Mouse (Mus musculus) heart, adult 18-20 months (tissue): ENCODE measurements at regions not wholly inside any gene's neighbourhood (a gene's known extent, or its start where the extent isn't known, plus 50 kb on each side); places are given as distances from the start of the nearest gene placed in this dataset.
"Not testable (repeated sequence)": the region's sequence is repeated elsewhere in the genome, so short reads cannot be mapped to it uniquely, and the experiment has no call there.

Experiments
- DNase-seq, 2 experiments: peaks; one replicate each; pipeline ENCODE4 v3.0.0; 2021 to 2022; ENCODE audit warnings: mixed read lengths in 1 of 2

DNA sequence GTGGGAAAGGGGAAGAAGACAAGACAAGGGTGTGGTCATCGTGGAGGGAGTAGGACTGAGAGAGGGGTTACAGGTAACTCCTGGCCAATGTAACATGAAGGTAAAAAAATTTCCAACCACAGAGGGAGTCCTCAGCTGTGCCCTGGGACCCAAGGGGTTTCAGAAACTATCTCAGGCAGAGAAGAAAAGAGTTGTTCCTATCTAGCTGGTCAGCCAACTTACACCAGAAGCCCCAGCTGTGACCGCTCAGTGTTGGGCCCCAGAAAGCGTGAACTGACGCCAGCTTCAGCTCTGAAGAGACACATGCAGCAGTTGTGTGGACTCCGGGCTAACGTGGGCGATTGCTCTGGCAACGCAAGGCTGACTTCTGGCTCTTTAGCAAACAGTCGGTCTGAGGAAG, 52.2 kb downstream of the Rhob start:
- peak in 1 of 2 experiments; percentile 72 for DNase-seq

- DNase-seq: no peak
These were observed 52.8 kb downstream of the Rhob start for GRCm38 (mm10) chr12:8447025-8447424.

GRCm38 (mm10) chr12:8444975-8445853, 54.6 kb downstream of the Rhob start:
- DNase-seq: peak; percentile 90 to 95

DNA sequence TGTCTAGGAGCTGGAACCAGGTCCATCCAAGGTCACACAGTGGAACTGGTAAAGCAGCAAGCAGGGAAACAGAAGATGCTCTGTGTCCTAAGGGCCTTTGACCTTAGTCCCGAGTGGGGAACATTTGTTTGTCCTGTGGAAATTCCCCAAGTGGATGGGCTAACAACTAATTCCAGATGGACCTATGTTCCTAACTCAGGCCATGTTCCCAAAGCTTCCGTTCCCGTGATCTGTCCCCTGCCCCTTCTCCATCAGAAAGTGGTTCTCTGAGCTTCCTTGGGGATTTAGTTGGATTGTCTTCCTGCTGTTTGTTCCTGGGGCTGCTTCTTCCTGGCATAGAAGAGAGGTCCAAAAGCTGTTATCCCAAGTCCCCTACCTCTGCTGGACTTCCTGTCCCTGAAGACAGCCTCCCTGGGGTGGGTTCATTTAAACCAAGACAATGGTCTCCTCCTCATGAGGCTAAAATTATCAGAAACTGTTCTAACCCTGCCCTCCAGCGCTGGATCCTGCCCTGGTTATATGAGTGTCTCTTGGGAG, 55.8 kb downstream of the Rhob start:
- DNase-seq: peak; percentile 78 to 91

DNA sequence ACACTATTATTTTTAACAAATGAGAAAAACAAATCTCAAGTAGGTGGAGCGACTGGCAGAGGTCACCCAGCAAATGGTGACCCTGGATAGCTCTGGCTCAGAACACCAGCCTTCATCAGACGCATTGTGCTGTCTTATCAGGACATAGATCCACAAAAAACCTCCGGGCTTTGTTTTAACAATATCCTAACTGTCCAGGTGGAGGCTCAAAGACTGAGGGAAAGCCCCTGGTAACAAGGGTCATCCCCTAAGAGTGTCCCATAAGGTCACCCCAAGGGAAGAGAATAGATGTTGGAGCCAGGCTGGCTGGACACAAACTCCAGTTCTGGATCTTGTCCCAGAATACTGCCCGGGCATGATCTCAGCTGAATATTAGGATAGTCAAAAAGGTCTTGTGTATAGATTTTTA, 56.6 kb downstream of the Rhob start:
- peak; percentile 82 to 88 for DNase-seq

- DNase-seq: no peak
These were observed 58.5 kb downstream of the Rhob start for GRCm38 (mm10) chr12:8441275-8441674.

- DNase-seq: no peak
These were observed 59.4 kb downstream of the Rhob start for GRCm38 (mm10) chr12:8440373-8440772.

DNA sequence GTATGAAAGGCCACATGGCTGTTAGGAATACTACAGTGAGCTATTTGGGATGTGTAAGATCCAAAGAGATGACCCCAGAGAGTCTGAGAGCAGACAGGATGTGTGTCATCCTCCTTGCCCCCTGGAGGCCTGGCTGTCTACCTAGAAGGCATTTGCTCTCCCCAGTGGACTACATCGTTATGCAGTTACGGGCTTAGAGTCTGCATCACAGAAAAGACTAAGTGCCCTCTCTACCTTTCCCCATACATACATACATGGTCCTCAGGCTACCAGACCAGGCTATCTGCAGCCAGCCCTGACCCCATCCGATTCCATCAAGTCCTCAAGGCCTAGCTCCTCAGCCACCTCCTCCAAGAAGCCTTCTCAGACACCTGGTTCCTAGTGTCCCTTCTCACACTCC, 59.9 kb downstream of the Rhob start:
- DNase-seq: no peak

DNA sequence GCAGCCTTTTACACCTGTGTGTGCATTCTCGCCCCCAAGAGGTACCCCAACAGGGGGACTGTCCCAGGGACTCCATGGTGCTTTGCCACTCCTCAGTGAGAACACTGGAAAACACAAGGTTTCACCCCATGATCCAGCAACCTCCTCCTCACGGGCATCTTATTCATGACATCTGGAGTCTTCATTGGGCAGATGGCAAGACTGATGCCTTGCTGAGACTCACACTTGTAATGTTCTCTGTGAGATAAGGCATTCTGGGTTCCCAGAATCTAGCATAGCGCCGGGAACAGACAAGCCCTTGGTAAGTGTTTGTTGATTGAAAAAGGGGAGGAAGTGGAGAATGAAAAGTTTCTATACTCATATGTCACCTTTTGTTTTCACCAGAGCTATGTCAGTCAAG, 60.3 kb downstream of the Rhob start:
- DNase-seq: no peak

- DNase-seq: peak in 1 of 2 experiments; percentile 40
These were observed 61.2 kb downstream of the Rhob start for GRCm38 (mm10) chr12:8438638-8439037.

GRCm38 (mm10) chr12:8436976-8437580, 62.7 kb downstream of the Rhob start:
- no peak for DNase-seq

DNA sequence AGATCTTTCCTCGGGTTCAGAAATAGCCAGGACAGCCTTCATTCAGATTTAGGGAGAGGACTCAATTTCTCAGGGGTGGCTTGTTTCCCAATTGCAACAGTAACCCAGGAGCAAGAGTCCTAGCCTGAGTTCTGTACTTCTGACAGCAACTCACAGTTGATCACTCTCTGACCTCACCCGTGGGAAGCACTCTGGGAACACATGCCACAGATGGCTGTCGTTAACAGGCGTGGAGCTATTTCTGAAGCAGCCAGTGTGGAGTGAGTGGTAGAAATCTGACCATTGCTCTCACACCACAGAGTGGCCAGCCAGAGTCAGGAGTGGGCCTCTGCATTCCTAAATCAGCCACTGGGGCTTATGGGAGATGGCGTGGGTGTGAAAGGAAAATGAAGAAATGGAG, 63.3 kb downstream of the Rhob start:
- no peak for DNase-seq

DNA sequence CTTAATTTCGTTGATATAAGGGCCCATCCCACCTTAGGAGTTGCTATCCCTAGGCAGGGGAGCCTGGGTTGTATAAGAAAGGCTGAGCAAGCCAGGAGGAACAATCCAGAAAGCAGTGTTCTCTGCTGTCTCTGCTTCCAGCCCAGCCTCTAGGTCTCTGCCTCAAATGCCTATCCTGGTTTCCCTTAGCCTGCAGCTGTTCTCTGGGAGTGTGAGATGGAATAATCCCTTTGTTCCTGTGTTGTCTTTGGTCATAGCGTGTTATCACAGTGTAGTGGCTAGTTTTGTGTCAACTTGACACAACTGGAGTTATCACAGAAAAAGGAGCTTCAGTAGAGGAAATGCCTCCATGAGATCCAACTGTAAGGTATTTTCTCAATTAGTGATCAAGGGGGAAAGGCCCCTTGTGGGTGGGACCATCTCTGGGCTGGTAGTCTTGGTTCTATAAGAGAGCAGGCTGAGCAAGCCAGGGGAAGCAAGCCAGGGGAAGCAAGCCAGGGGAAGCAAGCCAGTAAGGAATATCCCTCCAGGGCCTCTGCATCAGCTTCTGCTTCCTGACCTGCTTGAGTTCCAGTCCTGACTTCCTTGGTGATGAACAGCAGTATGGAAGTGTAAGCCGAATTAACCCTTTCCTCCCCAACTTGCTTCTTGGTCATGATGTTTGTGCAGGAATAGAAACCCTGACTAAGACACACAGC, 64.0 kb downstream of the Rhob start:
- DNase-seq: not testable (repeated sequence)

- peak in 1 of 2 experiments; percentile 82 for DNase-seq
These were observed 71.4 kb downstream of the Rhob start for GRCm38 (mm10) chr12:8428228-8428990.

- DNase-seq: no peak
These were observed 75.3 kb downstream of the Rhob start for GRCm38 (mm10) chr12:8424515-8424914.

- no peak for DNase-seq
These were observed 77.1 kb downstream of the Rhob start for GRCm38 (mm10) chr12:8422676-8423075.

GRCm38 (mm10) chr12:8421271-8421567, 78.6 kb downstream of the Rhob start:
- DNase-seq: no peak

- no peak for DNase-seq
These were observed 79.1 kb downstream of the Rhob start for GRCm38 (mm10) chr12:8420511-8421270.

- no peak for DNase-seq
These were observed 80.9 kb downstream of the Rhob start for GRCm38 (mm10) chr12:8418890-8419289.

- DNase-seq: no peak
These were observed 82.5 kb downstream of the Rhob start for GRCm38 (mm10) chr12:8417127-8417790.

DNA sequence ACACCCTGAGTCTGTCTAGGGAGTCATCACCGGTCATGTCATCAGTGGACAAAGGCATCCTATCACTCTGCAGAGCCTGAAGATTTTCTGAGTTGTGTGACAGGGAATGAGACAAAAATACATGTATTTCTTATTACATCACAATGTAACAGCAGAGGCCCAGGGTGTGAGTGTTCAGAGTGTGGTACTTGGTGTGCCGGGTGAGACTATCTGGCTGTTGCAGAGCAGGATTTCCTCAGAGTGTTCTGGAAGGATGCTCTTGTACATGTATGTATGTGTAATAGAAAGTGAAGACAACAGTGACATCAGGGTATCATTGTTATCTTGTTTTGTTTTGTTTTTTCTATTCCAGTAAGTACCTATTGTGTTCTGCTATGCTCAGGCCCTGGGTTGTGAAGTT, 87.7 kb downstream of the Rhob start:
- no peak for DNase-seq
